In the genomic region with DNA sequence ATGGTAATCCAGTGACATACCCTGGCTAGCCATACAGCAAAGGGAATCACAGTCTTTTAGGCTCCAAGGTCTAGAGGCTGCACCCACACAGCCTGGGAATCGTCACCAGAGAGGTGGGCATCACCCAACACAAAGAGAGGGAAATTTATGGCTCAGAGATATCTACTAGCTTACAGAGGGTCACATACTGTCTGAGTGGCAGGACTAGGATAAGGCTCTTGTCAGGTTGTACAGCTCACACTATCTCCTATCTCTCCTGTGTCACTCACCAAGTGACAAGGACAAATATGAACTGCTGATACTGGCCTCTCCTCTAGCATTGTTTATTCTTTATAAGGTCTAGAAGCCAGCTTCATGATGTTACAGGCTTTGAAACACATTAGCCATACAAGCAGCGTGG, we compare ENCODE assay signal across 15 mouse cellular contexts.
"Had no signal": no experiment of that assay in that cellular context is flagged by ENCODE, and none has a peak within 500 bp of the region (broad histone marks: within the 10 kb centered on the region; RNA-seq: fewer than 3 reads in every experiment).

No protein-coding gene starts in this region.

- H3K9me3 ChIP-seq: kidney, embryonic 15.5 days; limb, embryonic 15.5 days; megakaryocyte, embryonic 14.5 days; midbrain, embryonic 12.5 days; neural tube, embryonic 15.5 days had no signal

- H3K27me3 ChIP-seq: kidney, embryonic 15.5 days; limb, embryonic 15.5 days; megakaryocyte, embryonic 14.5 days; midbrain, embryonic 12.5 days; neural tube, embryonic 15.5 days had no signal

- H3K9ac ChIP-seq: kidney, embryonic 15.5 days; limb, embryonic 15.5 days; lung, embryonic 14.5 days; midbrain, embryonic 12.5 days; neural tube, embryonic 15.5 days had no signal

- H3K4me2 ChIP-seq: kidney, embryonic 15.5 days; limb, embryonic 15.5 days; lung, embryonic 14.5 days; midbrain, embryonic 12.5 days; neural tube, embryonic 15.5 days had no signal

- DNase-seq: kidney, adult 2 months; kidney, postnatal 14 days; layer of hippocampus, postnatal 36 days; lung, embryonic 14.5 days; lung, postnatal 10 days; lung, postnatal 4 days; right cerebral cortex, adult 18-20 months; thymus, postnatal 36 days had no signal

- H3K4me1 ChIP-seq: kidney, embryonic 15.5 days; limb, embryonic 15.5 days; megakaryocyte, embryonic 14.5 days; midbrain, embryonic 12.5 days; neural tube, embryonic 15.5 days had no signal

- H3K27ac ChIP-seq: kidney, embryonic 15.5 days; limb, embryonic 15.5 days; midbrain, embryonic 12.5 days; neural tube, embryonic 15.5 days had no signal

- H3K4me3 ChIP-seq: kidney, embryonic 15.5 days; limb, embryonic 15.5 days; megakaryocyte, embryonic 14.5 days; midbrain, embryonic 12.5 days; myocyte; neural tube, embryonic 15.5 days had no signal

- ATAC-seq: intestine, embryonic 16.5 days had no signal
